Comparison of ENCODE assay signal across 7 mouse cellular contexts in the genomic region with DNA sequence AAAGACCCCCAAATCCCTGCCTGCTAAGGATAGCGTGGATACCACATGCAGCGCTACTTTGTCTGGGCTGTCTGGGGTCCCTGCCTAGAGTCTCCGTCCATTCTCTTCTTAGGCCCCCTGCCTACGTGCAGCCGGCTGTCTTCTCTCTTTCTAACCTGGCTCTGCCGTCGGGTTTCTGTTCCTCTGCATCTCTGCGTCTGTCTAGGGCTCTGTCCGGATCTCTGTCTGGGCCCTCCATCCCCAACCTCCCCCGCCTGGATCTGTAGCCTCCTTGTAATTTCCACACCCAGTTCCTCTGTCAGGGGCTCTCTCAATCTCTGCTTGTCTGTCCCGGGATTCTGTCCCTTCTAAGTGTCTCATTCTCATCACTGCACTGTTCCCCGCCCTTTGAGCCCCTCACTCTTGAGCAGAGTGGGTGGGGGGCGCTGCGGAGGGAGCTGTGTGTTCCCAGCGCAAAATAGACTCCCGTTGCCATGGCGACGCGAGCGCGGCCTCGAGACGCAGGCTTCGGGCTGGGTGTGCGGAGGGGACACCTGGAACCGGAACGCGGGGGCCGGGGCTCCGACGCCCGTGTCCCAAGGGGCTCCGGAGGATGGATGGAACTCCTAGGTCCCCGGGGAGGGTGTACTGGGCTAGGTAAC. TPM values are rescaled to one million over a fixed set of nuclear protein-coding genes. Genes with fewer than 3 reads are reported as not detected.
DNase-seq lines count a peak whose midpoint lies in the region; ATAC-seq lines count a peak whose summit lies in the region.

No protein-coding gene starts in this region.

- no peak overlapping the region for H3K27ac ChIP-seq in liver, embryonic 12.5 days

- H3K4me2 ChIP-seq in liver, embryonic 12.5 days = peak overlapping the region; percentile 57

- H3K4me3 ChIP-seq in liver, embryonic 12.5 days = 0 out of 2 replicates have a peak overlapping the region, but pooled peaks have one; percentile 27

- H3K27me3 ChIP-seq in liver, embryonic 12.5 days (replicated peaks) = peaks cover 97% of the 10 kb centered on the region

- H3K36me3 ChIP-seq in liver, embryonic 12.5 days = no peaks in the 10 kb centered on the region

- 4% methylated on average over 34 of the region's 34 CpGs for WGBS in liver, embryonic 12.5 days (ENCODE audit: insufficient replicate concordance)

- H3K9ac ChIP-seq in liver, embryonic 12.5 days = no peak overlapping the region

- ATAC-seq in liver, embryonic 12.5 days = no peak

- 0 out of 2 replicates have a peak, but pooled peaks cover 7% of the 10 kb centered on the region for H3K4me1 ChIP-seq in liver, embryonic 12.5 days

- DNase-seq in liver = no peak
- peak; percentile 49 to 66 for DNase-seq in cerebellum, postnatal 25 days
- peak; percentile 80 to 81 for DNase-seq in frontal cortex, postnatal 10 days (ENCODE audit: low spot score in 2 of 2)
- peak; percentile 80 to 88 for DNase-seq in left cerebral cortex, postnatal 10 days (ENCODE audit: extremely low spot score in 1 of 2, low spot score in 2 of 2)
- DNase-seq in retina, embryonic 14.5 days (ENCODE audit: low spot score) = peak; percentile 67
- DNase-seq in lung, postnatal 10 days = no peak

- H3K9me3 ChIP-seq in liver, embryonic 12.5 days (replicated peaks) = no peaks in the 10 kb centered on the region

- intact Hi-C loops in left cerebral cortex, postnatal 10 days (cut with DNase I) = loop anchor here (5.0 kb wide), 1 partner anchor 74 kb away; a partner anchor contains a TSS

RNA-seq across cellular contexts. Expression of a gene that starts 0.8 kb away (rescaled TPM):
- polyA plus RNA-seq in liver, embryonic 12.5 days (2016; fragmentation: Nextera tagmentation; extraction: Ambion mirVana) = not detected in 2 replicates
- total RNA-seq in left cerebral cortex, postnatal 10 days (2021) = 100 to 1,000 TPM; 104 to 111 TPM

RNA-seq across cellular contexts. Expression of a gene that starts 26.3 kb away (rescaled TPM):
- 3.5 and 3.9 TPM in 2 replicates for polyA plus RNA-seq in liver, embryonic 12.5 days (2016; fragmentation: Nextera tagmentation; extraction: Ambion mirVana)
- 1 to 10 TPM; 2.0 to 3.4 TPM for total RNA-seq in left cerebral cortex, postnatal 10 days (2021)

RNA-seq across cellular contexts. Expression of a gene that starts 31.3 kb away (rescaled TPM):
- polyA plus RNA-seq in liver, embryonic 12.5 days (2016; fragmentation: Nextera tagmentation; extraction: Ambion mirVana) = 353 and 370 TPM in 2 replicates
- 100 to 1,000 TPM; 145 to 159 TPM for total RNA-seq in left cerebral cortex, postnatal 10 days (2021)

RNA-seq across cellular contexts. Expression of a gene that starts 33.2 kb away (rescaled TPM):
- 0.62 and 0.95 TPM in 2 replicates for polyA plus RNA-seq in liver, embryonic 12.5 days (2016; fragmentation: Nextera tagmentation; extraction: Ambion mirVana)
- 1 to 10 TPM; 6.4 to 6.8 TPM for total RNA-seq in left cerebral cortex, postnatal 10 days (2021)

RNA-seq across cellular contexts. Expression of a gene that starts 51.0 kb away (rescaled TPM):
- polyA plus RNA-seq in liver, embryonic 12.5 days (2016; fragmentation: Nextera tagmentation; extraction: Ambion mirVana) = 397 and 413 TPM in 2 replicates
- 100 to 1,000 TPM; 484 to 532 TPM for total RNA-seq in left cerebral cortex, postnatal 10 days (2021)

Comparison
In these comparisons a context has a peak if more than half of its experiments do, and no peak if none do; other contexts are left out.
1. DNase-seq: peak in cerebellum, postnatal 25 days (2 of 2), frontal cortex, postnatal 10 days (2 of 2), left cerebral cortex, postnatal 10 days (2 of 2) and retina, embryonic 14.5 days (single experiment); none in liver (single experiment) and lung, postnatal 10 days (single experiment).